Mouse (Mus musculus) embryonic facial prominence, embryonic 13.5 days (tissue): ENCODE measurements at regions not wholly inside any gene's neighbourhood (a gene's known extent, or its start where the extent isn't known, plus 50 kb on each side); places are given as distances from the start of the nearest gene placed in this dataset.
A peak's percentile ranks its signal among the peaks of the same experiment; 100 is the strongest.

Experiments
- ATAC-seq: fragments of 200-750 bp; cut with Nextera tagmentation; 2 replicates; pipeline ENCODE4 v1.8.0; 2017; ENCODE audit warnings: low read depth; ENCODE audit not compliant: insufficient number of reproducible peaks, insufficient read depth, low FRiP score, low TSS enrichment
- H3K27ac ChIP-seq: fragments of 300-500 bp; sonication (generic); 2 replicates; pipeline ENCODE4 v1.5.1; 2015; ENCODE audit warnings: moderate library complexity, mild to moderate bottlenecking, inconsistent platforms
- H3K27me3 ChIP-seq: fragments of 300-500 bp; sonication (generic); 2 replicates; pipeline ENCODE4 v1.6.1; 2015; ENCODE audit warnings: mild to moderate bottlenecking, inconsistent platforms
- H3K36me3 ChIP-seq: fragments of 300-500 bp; sonication (generic); 2 replicates; pipeline ENCODE4 v1.6.1; 2015; ENCODE audit warnings: mild to moderate bottlenecking, inconsistent platforms
- H3K4me1 ChIP-seq: fragments of 300-500 bp; sonication (generic); 2 replicates; pipeline ENCODE4 v1.6.1; 2015; ENCODE audit warnings: inconsistent platforms
- H3K4me2 ChIP-seq: fragments of 300-500 bp; sonication (generic); 2 replicates; pipeline ENCODE4 v1.6.1; 2015; ENCODE audit warnings: moderate library complexity, mild to moderate bottlenecking, inconsistent platforms
- H3K4me3 ChIP-seq: fragments of 300-500 bp; sonication (generic); 2 replicates; pipeline ENCODE4 v1.5.1; 2015; ENCODE audit warnings: mild to moderate bottlenecking, inconsistent platforms
- H3K9ac ChIP-seq: fragments of 300-500 bp; sonication (generic); 2 replicates; pipeline ENCODE4 v1.6.1; 2015; ENCODE audit warnings: mild to moderate bottlenecking, inconsistent platforms
- H3K9me3 ChIP-seq: fragments of 300-500 bp; sonication (generic); 2 replicates; pipeline ENCODE4 v1.6.1; 2016; ENCODE audit warnings: inconsistent platforms
- WGBS: fragments of 180-500 bp; shearing (Covaris S2); methylation state at CpG from one replicate; pipeline ENCODE4 v1.1.7; 2015; ENCODE audit warnings: mixed read lengths; 5-methylcytosine and 5-hydroxymethylcytosine counted together

GRCm38 (mm10) chr5:133124223-133124622 lies 581.1 kb upstream of the Auts2 start:
- Histone ChIP-seq H3K4me1 (no peaks in the 10 kb centered on the region), H3K36me3 (no peaks in the 10 kb centered on the region), H3K9ac (no peak overlapping the region), H3K4me2 (no peak overlapping the region), H3K27ac (no peak overlapping the region), H3K9me3 (no peaks in the 10 kb centered on the region), H3K4me3 (no peak overlapping the region), H3K27me3 (no peaks in the 10 kb centered on the region)
- ATAC-seq: no peak
- WGBS: 94% methylated on average over 2 of the region's 2 CpGs

GRCm38 (mm10) chr5:133113946-133114345 lies 570.8 kb upstream of the Auts2 start:
- ATAC-seq: no peak
- Histone ChIP-seq H3K4me2 (no peak overlapping the region), H3K4me1 (no peaks in the 10 kb centered on the region), H3K9ac (no peak overlapping the region), H3K36me3 (no peaks in the 10 kb centered on the region), H3K4me3 (no peak overlapping the region), H3K9me3 (no peaks in the 10 kb centered on the region), H3K27me3 (no peaks in the 10 kb centered on the region), H3K27ac (no peak overlapping the region)
- WGBS: 81% methylated on average over 4 of the region's 4 CpGs

- no peak for ATAC-seq
- H3K4me2 ChIP-seq: no peak overlapping the region
- no peaks in the 10 kb centered on the region for H3K4me1 ChIP-seq
- H3K9me3 ChIP-seq: no peaks in the 10 kb centered on the region
- H3K27ac ChIP-seq: no peak overlapping the region
- no peaks in the 10 kb centered on the region for H3K36me3 ChIP-seq
- no peak overlapping the region for H3K9ac ChIP-seq
- no peaks in the 10 kb centered on the region for H3K27me3 ChIP-seq
- 97% methylated on average over 2 of the region's 2 CpGs for WGBS
- no peak overlapping the region for H3K4me3 ChIP-seq
Observed at GRCm38 (mm10) chr5:133113183-133113582, 570.0 kb upstream of the Auts2 start.

GRCm38 (mm10) chr5:133106691-133107354 lies 563.7 kb upstream of the Auts2 start:
- no peaks in the 10 kb centered on the region for H3K36me3 ChIP-seq
- H3K27ac ChIP-seq: no peak overlapping the region
- 19% methylated on average over 8 of the region's 8 CpGs for WGBS
- no peak for ATAC-seq
- no peaks in the 10 kb centered on the region for H3K9me3 ChIP-seq
- peaks cover 5% of the 10 kb centered on the region for H3K4me1 ChIP-seq
- no peak overlapping the region for H3K4me3 ChIP-seq
- H3K4me2 ChIP-seq: peak overlapping the region; percentile 26
- H3K27me3 ChIP-seq: no peaks in the 10 kb centered on the region
- no peak overlapping the region for H3K9ac ChIP-seq

- WGBS: 4% methylated on average over 1 of the region's 1 CpGs
- Histone ChIP-seq H3K27ac (no peak overlapping the region), H3K9ac (no peak overlapping the region), H3K4me3 (no peak overlapping the region), H3K4me2 (no peak overlapping the region), H3K9me3 (no peaks in the 10 kb centered on the region), H3K36me3 (no peaks in the 10 kb centered on the region), H3K4me1 (0 out of 2 replicates have a peak, but pooled peaks cover 4% of the 10 kb centered on the region), H3K27me3 (no peaks in the 10 kb centered on the region)
- no peak for ATAC-seq
Observed at GRCm38 (mm10) chr5:133096340-133096739, 553.2 kb upstream of the Auts2 start.

- Histone ChIP-seq H3K27me3 (no peaks in the 10 kb centered on the region), H3K4me2 (no peak overlapping the region), H3K36me3 (no peaks in the 10 kb centered on the region), H3K9ac (no peak overlapping the region), H3K27ac (no peak overlapping the region), H3K9me3 (peaks cover 5% of the 10 kb centered on the region; the same call in 1 of the 2 replicates), H3K4me1 (no peaks in the 10 kb centered on the region), H3K4me3 (no peak overlapping the region)
- no peak for ATAC-seq
- WGBS: 79% methylated on average over 1 of the region's 1 CpGs
Observed at GRCm38 (mm10) chr5:133084859-133085258, 541.7 kb upstream of the Auts2 start.

GRCm38 (mm10) chr5:133080751-133081150 lies 537.6 kb upstream of the Auts2 start:
- WGBS: 69% methylated on average over 2 of the region's 2 CpGs
- H3K9me3 ChIP-seq: no peaks in the 10 kb centered on the region

GRCm38 (mm10) chr5:133078916-133079315 lies 535.8 kb upstream of the Auts2 start:
- Histone ChIP-seq H3K9ac (no peak overlapping the region), H3K9me3 (no peaks in the 10 kb centered on the region), H3K27ac (no peak overlapping the region), H3K4me2 (no peak overlapping the region), H3K4me1 (no peaks in the 10 kb centered on the region), H3K36me3 (no peaks in the 10 kb centered on the region), H3K27me3 (no peaks in the 10 kb centered on the region), H3K4me3 (no peak overlapping the region)
- no peak for ATAC-seq
- WGBS: 65% methylated on average over 3 of the region's 3 CpGs

More at GRCm38 (mm10) chr5:133080751-133081150, 537.6 kb upstream of the Auts2 start:
- ATAC-seq: no peak
- Histone ChIP-seq H3K4me1 (no peaks in the 10 kb centered on the region), H3K4me2 (no peak overlapping the region), H3K4me3 (no peak overlapping the region), H3K27me3 (no peaks in the 10 kb centered on the region), H3K27ac (no peak overlapping the region), H3K36me3 (no peaks in the 10 kb centered on the region), H3K9ac (no peak overlapping the region)

- Histone ChIP-seq H3K4me2 (no peak overlapping the region), H3K9ac (no peak overlapping the region), H3K36me3 (no peaks in the 10 kb centered on the region), H3K4me3 (no peak overlapping the region), H3K27me3 (no peaks in the 10 kb centered on the region), H3K27ac (no peak overlapping the region), H3K9me3 (no peaks in the 10 kb centered on the region), H3K4me1 (no peaks in the 10 kb centered on the region)
- ATAC-seq: no peak
- WGBS: 84% methylated on average over 4 of the region's 4 CpGs
Observed at GRCm38 (mm10) chr5:133078390-133078789, 535.2 kb upstream of the Auts2 start.

GRCm38 (mm10) chr5:133073317-133073716 lies 530.2 kb upstream of the Auts2 start:
- Histone ChIP-seq H3K27ac (no peak overlapping the region), H3K9ac (no peak overlapping the region), H3K9me3 (no peaks in the 10 kb centered on the region), H3K4me1 (no peaks in the 10 kb centered on the region), H3K4me3 (no peak overlapping the region), H3K27me3 (no peaks in the 10 kb centered on the region), H3K36me3 (no peaks in the 10 kb centered on the region), H3K4me2 (no peak overlapping the region)
- no peak for ATAC-seq
- WGBS: 37% methylated on average over 2 of the region's 2 CpGs

- ATAC-seq: no peak
- Histone ChIP-seq H3K4me2 (no peak overlapping the region), H3K9ac (no peak overlapping the region), H3K9me3 (no peaks in the 10 kb centered on the region), H3K27ac (no peak overlapping the region), H3K27me3 (no peaks in the 10 kb centered on the region), H3K4me3 (no peak overlapping the region), H3K4me1 (no peaks in the 10 kb centered on the region), H3K36me3 (no peaks in the 10 kb centered on the region)
Observed at GRCm38 (mm10) chr5:133070141-133070540, 527.0 kb upstream of the Auts2 start.

GRCm38 (mm10) chr5:133062481-133062880 lies 519.3 kb upstream of the Auts2 start:
- WGBS: 71% methylated on average over 3 of the region's 3 CpGs
- H3K4me1 ChIP-seq: no peaks in the 10 kb centered on the region
- H3K9me3 ChIP-seq: no peaks in the 10 kb centered on the region
- H3K27me3 ChIP-seq: no peaks in the 10 kb centered on the region
- ATAC-seq: no peak
- H3K36me3 ChIP-seq: no peaks in the 10 kb centered on the region
- H3K27ac ChIP-seq: no peak overlapping the region
- H3K4me3 ChIP-seq: no peak overlapping the region
- no peak overlapping the region for H3K4me2 ChIP-seq
- no peak overlapping the region for H3K9ac ChIP-seq
